In the genomic region with DNA sequence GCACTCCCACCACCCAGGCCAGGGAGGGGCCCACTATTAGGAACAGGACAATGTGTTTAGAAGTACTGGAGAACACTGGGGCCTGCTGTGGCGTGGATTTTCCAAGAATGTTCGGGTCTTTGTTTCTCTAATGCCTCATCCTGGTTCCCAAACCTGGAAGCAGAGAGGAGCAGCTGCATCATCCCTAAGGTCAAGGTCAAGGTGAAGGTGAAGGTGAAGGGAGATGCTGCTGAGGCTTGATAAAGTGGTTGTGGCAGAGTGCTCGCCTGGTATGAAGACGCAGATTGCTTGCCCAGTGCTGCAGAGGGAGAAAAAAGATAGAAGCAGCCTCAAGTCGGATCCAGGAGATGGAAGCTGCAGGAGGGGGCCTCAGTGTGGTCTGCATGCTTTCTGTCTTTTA, we compare ENCODE assay signal across 39 mouse cellular contexts. TPM values are rescaled to one million over a fixed set of nuclear protein-coding genes. Genes with fewer than 3 reads are reported as not detected.
"Had no signal": no experiment of that assay in that cellular context is flagged by ENCODE, and none has a peak within 500 bp of the region (broad histone marks: within the 10 kb centered on the region; RNA-seq: fewer than 3 reads in every experiment).

No protein-coding gene starts in this region.

- H3K36me3 ChIP-seq: heart, embryonic 10.5 days; heart, embryonic 12.5 days; heart, embryonic 13.5 days; heart, embryonic 15.5 days; hindbrain, embryonic 10.5 days; hindbrain, embryonic 12.5 days; hindbrain, embryonic 13.5 days; hindbrain, embryonic 15.5 days; intestine, embryonic 15.5 days; kidney, embryonic 15.5 days had no signal

- H3K9me3 ChIP-seq: heart, embryonic 10.5 days; heart, embryonic 12.5 days; heart, embryonic 15.5 days; hindbrain, embryonic 10.5 days; hindbrain, embryonic 12.5 days; hindbrain, embryonic 13.5 days; hindbrain, embryonic 15.5 days; intestine, embryonic 15.5 days had no signal

- H3K4me1 ChIP-seq: heart, embryonic 10.5 days; heart, embryonic 12.5 days; hindbrain, embryonic 10.5 days; hindbrain, embryonic 12.5 days; hindbrain, embryonic 15.5 days; intestine, embryonic 15.5 days; kidney, embryonic 15.5 days had no signal

- H3K9ac ChIP-seq: heart, embryonic 12.5 days; heart, embryonic 13.5 days; heart, embryonic 15.5 days; hindbrain, embryonic 12.5 days; hindbrain, embryonic 13.5 days; hindbrain, embryonic 15.5 days; intestine, embryonic 15.5 days; kidney, embryonic 15.5 days had no signal

- H3K27ac ChIP-seq: heart, embryonic 10.5 days; heart, embryonic 13.5 days; heart, embryonic 15.5 days; hindbrain, embryonic 10.5 days; hindbrain, embryonic 12.5 days; hindbrain, embryonic 13.5 days; hindbrain, embryonic 15.5 days; hindbrain, postnatal 0 days; intestine, embryonic 15.5 days; kidney, embryonic 15.5 days; kidney, postnatal 0 days; layer of hippocampus, adult 2 months; left cerebral cortex, adult 2 months had no signal

- H3K4me2 ChIP-seq: heart, embryonic 11.5 days; heart, embryonic 12.5 days; heart, embryonic 13.5 days; heart, embryonic 15.5 days; hindbrain, embryonic 12.5 days; hindbrain, embryonic 13.5 days; hindbrain, embryonic 15.5 days; intestine, embryonic 15.5 days; kidney, embryonic 15.5 days had no signal

- DNase-seq: heart, postnatal 10 days; heart, postnatal 14 days; heart, postnatal 36 days; heart, postnatal 4 days; kidney, adult 11 months; kidney, adult 18-20 months; kidney, adult 2 months; kidney, adult 8-10 months; kidney, adult 9 months; kidney, postnatal 10 days; kidney, postnatal 14 days; kidney, postnatal 36 days; kidney, postnatal 4 days; layer of hippocampus, adult 9-11 months; layer of hippocampus, postnatal 36 days had no signal

- H3K4me3 ChIP-seq: heart, embryonic 10.5 days; heart, embryonic 12.5 days; heart, embryonic 13.5 days; heart, embryonic 15.5 days; hindbrain, embryonic 10.5 days; hindbrain, embryonic 12.5 days; hindbrain, embryonic 13.5 days; hindbrain, embryonic 15.5 days; intestine, embryonic 15.5 days; kidney, embryonic 15.5 days; layer of hippocampus, adult 2 months; left cerebral cortex, adult 2 months had no signal

- ATAC-seq: hindbrain, embryonic 16.5 days; hindbrain, postnatal 0 days; inflammation-experienced regulatory T-cells, adult 6 months; intestine, embryonic 15.5 days; intestine, embryonic 16.5 days; intestine, postnatal 0 days had no signal

- H3K27me3 ChIP-seq: heart, embryonic 15.5 days; hindbrain, embryonic 12.5 days; hindbrain, embryonic 13.5 days; hindbrain, embryonic 15.5 days; intestine, embryonic 15.5 days; kidney, embryonic 15.5 days had no signal

RNA-seq across cellular contexts. Expression of a gene that starts 16.0 kb away (rescaled TPM):
- polyA plus RNA-seq: inflammation-experienced regulatory T-cells, adult 6 months had no signal

RNA-seq across cellular contexts. Expression of a gene that starts 44.5 kb away (rescaled TPM):
- polyA plus RNA-seq: heart, embryonic 13.5 days; heart, embryonic 14.5 days; heart, embryonic 15.5 days; heart, postnatal 0 days; hindbrain, embryonic 10.5 days; hindbrain, embryonic 11.5 days; inflammation-experienced regulatory T-cells, adult 6 months; intestine, embryonic 16.5 days; intestine, postnatal 0 days; kidney, adult 2 months; kidney, embryonic 14.5 days; kidney, embryonic 15.5 days; large intestine, adult 2 months had no signal
